Mouse (Mus musculus) cortical plate, adult 2 months (tissue): ENCODE data around the gene Scn11a.

Source experiments
- CTCF ChIP-seq: fragments of 200-500 bp; IDR thresholded peaks from 2 replicates; pipeline ENCODE4 v1.5.1; 2011; ENCODE audit warnings: mild to moderate bottlenecking, control low read depth, low read length; ENCODE audit not compliant: insufficient read depth; ENCODE audit errors: extremely low read depth
- POLR2A ChIP-seq: fragments of 200-500 bp; IDR thresholded peaks from 2 replicates; pipeline ENCODE4 v1.6.1; 2011; ENCODE audit warnings: mild to moderate bottlenecking, low read length, control low read depth; ENCODE audit not compliant: insufficient read depth; ENCODE audit errors: extremely low read depth

DNA sequence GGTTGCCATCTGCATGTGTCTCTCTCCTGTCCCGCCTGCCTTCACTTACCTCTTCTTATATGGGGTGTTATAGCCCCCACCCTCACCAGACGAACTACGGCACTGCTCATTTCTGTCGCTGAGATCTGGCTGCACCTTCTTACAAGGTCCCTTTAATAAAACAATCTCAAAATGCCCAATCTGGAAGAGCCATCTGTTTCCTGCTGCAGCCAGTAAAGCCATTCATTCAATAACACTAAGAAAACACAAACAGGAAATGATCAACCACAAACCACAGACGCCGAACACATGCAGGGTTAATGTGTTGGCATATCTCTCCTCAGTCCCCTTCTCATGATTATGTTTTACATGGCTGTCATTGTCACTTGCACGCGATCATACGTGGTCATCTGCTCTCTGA, 1.5 kb downstream of the Scn11a start:
- TF ChIP-seq CTCF (no peak), POLR2A (no peak)
